Mouse (Mus musculus) right cerebral cortex, postnatal 14 days (tissue): ENCODE data around the gene Usp27x.

Experiments used
- DNase-seq: peaks from one replicate; pipeline ENCODE4 v3.0.0; 2022

Gene Usp27x

DNA sequence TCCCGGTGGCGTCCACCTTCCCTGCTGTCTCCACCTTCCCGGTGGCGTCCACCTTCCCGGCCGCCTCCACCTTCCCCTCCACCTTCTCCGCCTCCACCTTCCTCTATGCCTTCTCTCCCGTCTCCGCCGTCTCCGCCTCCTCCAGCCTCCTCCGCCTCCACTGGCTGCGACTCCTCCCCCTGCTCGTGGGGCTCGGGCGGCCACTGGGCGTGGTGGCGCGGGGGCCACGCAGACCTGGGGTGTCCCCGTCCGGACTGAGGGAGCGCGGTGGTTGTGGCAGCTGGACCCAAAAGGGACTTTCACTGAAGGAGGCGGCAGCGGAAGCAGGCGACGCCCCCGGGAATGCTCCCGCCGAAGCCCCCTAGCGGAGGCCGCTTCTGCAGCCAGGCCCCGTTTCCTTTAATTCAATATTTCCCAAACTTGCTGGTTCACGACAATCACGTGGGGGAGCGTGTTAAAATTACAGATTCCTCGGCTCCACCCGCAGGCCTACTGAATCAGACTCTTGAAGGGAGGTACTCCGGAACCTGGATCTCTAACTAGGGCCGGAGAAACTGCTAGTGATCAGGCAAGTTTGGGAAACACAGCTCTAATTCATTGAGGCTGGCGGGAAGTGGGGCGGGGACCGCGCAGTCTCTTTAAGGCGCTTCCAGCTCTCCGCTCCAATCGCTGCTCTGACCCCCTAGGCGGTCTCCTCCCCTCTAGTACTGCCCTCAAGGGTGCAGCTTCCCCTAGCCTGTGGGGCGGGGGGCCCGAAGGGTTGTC is at the start of gene Usp27x:
Gene Usp27x, minus strand, starts transcription at position 115 of the 765 bp plus-strand sequence.
- DNase-seq = peak; percentile 54

DNA sequence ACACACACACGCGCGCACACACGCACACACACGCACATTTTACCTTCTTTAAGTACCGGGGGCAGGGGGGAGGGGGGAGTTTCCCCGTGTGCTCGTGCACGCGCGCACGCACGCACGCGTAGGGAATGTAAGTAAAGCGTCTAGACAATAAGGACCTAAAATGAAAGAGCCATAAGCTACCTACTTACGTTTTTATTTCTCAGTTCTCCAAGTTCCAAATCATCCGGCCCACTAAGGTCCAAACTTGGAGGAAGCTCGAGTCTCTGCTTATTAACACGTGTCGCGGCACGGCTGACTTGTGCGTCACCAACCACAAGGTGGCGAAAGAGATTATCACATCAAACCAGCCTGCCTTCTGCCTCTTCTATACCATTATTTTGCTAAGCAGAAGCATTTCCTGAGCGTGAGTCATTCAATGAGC is 47.1 kb upstream of the Usp27x start:
- DNase-seq = peak; percentile 73

GRCm38 (mm10) chrX:7422166-7422565 is 46.5 kb upstream of the Usp27x start:
- DNase-seq = no peak

- peak; percentile 62 for DNase-seq
Observed at GRCm38 (mm10) chrX:7421016-7421415, 45.4 kb upstream of the Usp27x start.

- DNase-seq = peak; percentile 58
Observed at GRCm38 (mm10) chrX:7416178-7416871, 40.7 kb upstream of the Usp27x start.

- no peak for DNase-seq
Observed at GRCm38 (mm10) chrX:7415308-7415707, 39.7 kb upstream of the Usp27x start.

DNA sequence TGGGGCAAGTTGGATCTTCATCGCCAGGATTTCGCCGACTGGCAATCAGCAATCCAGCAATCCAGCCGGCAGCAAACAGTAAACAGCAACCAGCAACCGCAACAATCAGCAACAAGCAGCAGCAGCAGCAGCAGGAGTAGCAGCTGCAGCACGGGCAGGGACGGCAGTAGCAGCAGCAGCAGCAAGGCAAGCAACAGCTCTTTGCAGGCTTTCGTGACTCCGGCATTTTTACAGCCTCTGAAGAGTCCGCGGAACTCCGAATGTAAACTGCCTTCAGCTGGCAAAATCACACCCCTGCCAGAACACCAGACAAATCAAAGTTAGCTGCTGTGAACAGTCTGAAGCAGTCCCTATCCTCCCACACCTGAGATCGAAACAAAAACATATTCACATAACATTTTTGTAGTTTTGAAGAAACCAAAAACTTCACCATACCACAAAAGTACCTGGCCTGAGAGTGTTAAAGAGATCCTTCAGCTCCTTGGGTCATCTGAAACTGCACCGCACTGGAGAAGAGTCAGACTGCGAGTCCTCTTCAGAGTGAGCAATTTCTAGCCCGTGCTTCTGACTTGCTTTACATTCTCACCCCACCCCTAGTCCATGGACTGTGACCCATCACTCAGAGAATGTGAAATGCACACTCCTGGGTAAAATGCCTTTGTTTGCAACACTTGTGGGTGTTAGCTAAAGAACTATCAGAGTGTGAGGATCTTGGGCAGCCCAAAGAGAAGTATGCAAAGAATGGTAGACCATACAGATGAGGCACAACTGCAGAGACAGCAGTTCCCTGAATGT is 36.8 kb upstream of the Usp27x start:
- no peak for DNase-seq

- DNase-seq = no peak
Observed at GRCm38 (mm10) chrX:7376586-7376985, 956 bp upstream of the Usp27x start.

DNA sequence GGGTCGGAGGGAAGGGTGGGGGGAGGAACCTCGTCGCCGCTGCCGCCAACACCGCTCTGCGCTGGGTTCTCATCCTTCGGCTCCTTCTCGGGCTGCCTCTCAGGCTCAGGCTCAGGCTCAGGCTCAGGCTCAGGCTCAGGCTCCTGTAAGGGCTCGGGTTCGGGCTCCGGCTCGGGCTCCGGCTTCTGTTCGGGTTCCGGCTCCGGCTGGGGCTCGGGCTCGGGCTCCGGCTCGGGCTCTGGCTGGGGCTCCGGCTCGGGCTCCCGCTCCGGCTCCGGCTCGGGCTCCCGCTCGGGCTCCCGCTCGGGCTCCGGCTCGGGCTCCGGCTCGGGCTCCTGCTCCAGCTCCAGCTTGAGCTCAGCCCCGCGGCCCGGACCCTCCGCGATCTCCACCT is 311 bp downstream of the Usp27x start:
- DNase-seq = no peak

DNA sequence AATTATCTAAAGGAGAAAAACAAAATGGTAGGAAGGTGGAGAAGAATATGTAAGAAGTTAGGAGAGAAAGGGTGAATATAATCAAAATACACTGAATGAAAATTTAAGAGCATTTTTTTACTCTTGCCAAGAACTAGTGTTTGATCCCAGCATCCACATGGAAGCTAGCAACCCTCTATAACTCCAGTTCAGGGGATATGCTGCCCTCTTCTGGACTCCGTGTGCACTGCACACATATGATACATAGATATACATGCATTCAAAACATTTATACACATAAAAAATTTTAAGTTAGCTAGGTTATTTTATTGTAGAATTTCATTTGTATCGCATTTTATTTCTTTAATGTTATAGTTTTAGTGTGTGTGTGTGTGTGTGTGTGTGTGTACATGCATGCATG is 50.2 kb downstream of the Usp27x start:
- DNase-seq = no peak

DNA sequence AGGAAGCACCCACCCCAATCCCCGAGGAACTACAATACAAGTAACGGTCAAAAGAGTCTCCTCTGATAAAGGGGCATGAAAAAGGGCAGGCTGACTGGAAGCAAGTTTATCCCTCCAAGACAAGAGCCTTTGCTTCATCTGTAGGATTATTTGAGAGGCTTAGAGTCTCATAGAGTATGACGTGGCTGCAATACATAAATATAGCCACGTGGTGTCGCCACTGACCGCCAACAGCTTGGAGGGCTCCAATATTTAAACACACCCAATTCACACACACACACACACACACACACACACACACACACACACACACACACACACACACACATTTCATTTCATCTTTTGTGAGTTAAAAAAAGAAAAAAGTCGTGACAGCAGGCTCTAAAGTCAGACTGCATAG is 53.3 kb downstream of the Usp27x start:
- DNase-seq = peak; percentile 62
